Mouse (Mus musculus): Measurements from ENCODE around the gene Ctsh. TPM values are rescaled to one million over a fixed set of nuclear protein-coding genes. Genes with fewer than 3 reads are reported as not detected.
"Not testable (repeated sequence)": the region's sequence is repeated elsewhere in the genome, so short reads cannot be mapped to it uniquely, and the experiment has no call there.

The Ctsh gene
- polyA plus RNA-seq, 1 experiment from 2014 or later: 6.6 TPM

DNA sequence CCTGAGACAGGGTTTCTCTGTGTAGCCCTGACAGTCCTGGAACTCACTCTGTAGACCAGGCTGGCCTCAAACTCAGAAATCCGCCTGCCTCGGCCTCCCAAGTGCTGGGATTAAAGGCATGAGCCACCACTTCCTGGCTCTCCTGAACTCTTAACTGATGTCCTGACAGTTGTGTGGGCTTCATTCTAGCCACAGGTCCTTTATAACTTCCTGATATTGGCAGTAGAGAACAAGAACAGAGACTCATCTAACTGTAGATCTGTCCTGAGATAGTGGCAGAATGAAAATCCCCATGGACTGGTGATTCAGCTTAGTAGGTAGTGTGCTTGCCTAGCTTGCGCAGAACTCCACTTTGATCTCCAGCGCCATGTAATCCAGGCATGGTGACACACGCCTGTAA, 7.0 kb downstream of the Ctsh start:
- not testable (repeated sequence) for H3K36me3 ChIP-seq (ENCODE audit: control insufficient read depth, insufficient read depth, low read length); H3K27me3 ChIP-seq (ENCODE audit: control insufficient read depth, insufficient read depth, low read length); H3K9me3 ChIP-seq (ENCODE audit: control insufficient read depth, low read length); DNase-seq (ENCODE audit: low spot score); H3K9ac ChIP-seq (ENCODE audit: low read length); H3K4me2 ChIP-seq (ENCODE audit: low read depth, low read length, severe bottlenecking); ATAC-seq (replicated peaks; ENCODE audit: low FRiP score); H3K4me3 ChIP-seq (ENCODE audit: low read depth, low read length); H3K27ac ChIP-seq (ENCODE audit: low read depth, low read length); H3K4me1 ChIP-seq (replicated peaks; ENCODE audit: control insufficient read depth, insufficient read depth, low read length)
- WGBS: 89% methylated on average over 5 of the region's 5 CpGs

DNA sequence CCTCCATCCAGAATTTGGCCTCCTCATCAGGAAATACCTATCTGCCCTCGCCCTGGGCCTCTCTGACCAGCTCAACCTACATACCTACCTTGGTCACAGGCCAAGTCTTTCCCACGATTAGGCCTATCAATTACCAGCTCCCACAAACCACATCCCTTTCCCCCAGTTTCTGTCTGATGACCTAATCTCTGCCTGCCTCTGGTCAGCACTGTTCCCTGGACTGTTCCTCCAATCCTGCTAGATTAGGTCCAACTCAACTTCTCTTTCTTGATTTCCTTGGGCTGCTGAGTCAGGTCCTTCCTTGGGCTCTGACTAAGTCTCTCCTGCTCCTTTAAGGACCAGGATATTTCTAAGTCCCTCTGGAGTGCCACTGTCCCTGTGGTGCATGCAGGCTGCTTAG, 13.4 kb downstream of the Ctsh start:
- H3K9ac ChIP-seq (ENCODE audit: low read length): no peak overlapping the region
- 81% methylated on average over 2 of the region's 2 CpGs for WGBS
- no peak for DNase-seq (ENCODE audit: low spot score)

DNA sequence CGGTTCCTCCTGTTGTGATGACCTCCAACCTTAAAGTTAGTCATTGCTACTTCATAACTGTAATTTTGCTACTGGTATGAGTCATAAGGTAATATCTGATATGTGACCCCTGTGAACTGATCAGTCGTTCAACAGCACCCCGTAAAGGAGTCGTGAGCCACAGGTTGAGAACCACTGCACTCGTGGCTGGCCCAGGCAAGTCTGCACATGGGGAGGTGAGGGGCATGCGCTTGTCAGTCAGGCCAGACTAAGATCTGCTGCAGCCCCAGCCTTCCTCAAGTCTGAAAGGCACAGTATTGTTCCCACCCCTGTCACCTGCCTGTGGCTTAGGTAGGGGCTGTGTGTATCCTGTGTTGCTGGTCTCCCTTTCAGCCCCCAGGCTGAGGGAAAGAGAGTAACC, 14.8 kb downstream of the Ctsh start:
- Histone ChIP-seq H3K4me1 (replicated peaks; ENCODE audit: control insufficient read depth, insufficient read depth, low read length) (no peaks in the 10 kb centered on the region), H3K27me3 (ENCODE audit: control insufficient read depth, insufficient read depth, low read length) (no peaks in the 10 kb centered on the region), H3K4me2 (ENCODE audit: low read depth, low read length, severe bottlenecking) (no peak overlapping the region), H3K4me3 (ENCODE audit: low read depth, low read length) (no peak overlapping the region), H3K27ac (ENCODE audit: low read depth, low read length) (no peak overlapping the region), H3K9me3 (ENCODE audit: control insufficient read depth, low read length) (no peaks in the 10 kb centered on the region), H3K36me3 (ENCODE audit: control insufficient read depth, insufficient read depth, low read length) (no peaks in the 10 kb centered on the region), H3K9ac (ENCODE audit: low read length) (no peak overlapping the region)
- ATAC-seq (replicated peaks; ENCODE audit: low FRiP score) (no peak), DNase-seq (ENCODE audit: low spot score) (no peak)
- 84% methylated on average over 6 of the region's 6 CpGs for WGBS

More for the DNA sequence above, 13.4 kb downstream of the Ctsh start:
- no peak overlapping the region for H3K4me2 ChIP-seq (ENCODE audit: low read depth, low read length, severe bottlenecking)
- no peaks in the 10 kb centered on the region for H3K4me1 ChIP-seq (replicated peaks; ENCODE audit: control insufficient read depth, insufficient read depth, low read length)
- ATAC-seq (replicated peaks; ENCODE audit: low FRiP score): no peak
- no peak overlapping the region for H3K27ac ChIP-seq (ENCODE audit: low read depth, low read length)
- H3K36me3 ChIP-seq (ENCODE audit: control insufficient read depth, insufficient read depth, low read length): no peaks in the 10 kb centered on the region
- H3K9me3 ChIP-seq (ENCODE audit: control insufficient read depth, low read length): no peaks in the 10 kb centered on the region
- no peaks in the 10 kb centered on the region for H3K27me3 ChIP-seq (ENCODE audit: control insufficient read depth, insufficient read depth, low read length)
- no peak overlapping the region for H3K4me3 ChIP-seq (ENCODE audit: low read depth, low read length)

GRCm38 (mm10) chr9:90069485-90069884, 15.5 kb downstream of the Ctsh start:
- Histone ChIP-seq H3K4me2 (ENCODE audit: low read depth, low read length, severe bottlenecking) (no peak overlapping the region), H3K27ac (ENCODE audit: low read depth, low read length) (no peak overlapping the region), H3K4me3 (ENCODE audit: low read depth, low read length) (no peak overlapping the region), H3K9me3 (ENCODE audit: control insufficient read depth, low read length) (no peaks in the 10 kb centered on the region), H3K9ac (ENCODE audit: low read length) (no peak overlapping the region), H3K4me1 (replicated peaks; ENCODE audit: control insufficient read depth, insufficient read depth, low read length) (no peaks in the 10 kb centered on the region), H3K27me3 (ENCODE audit: control insufficient read depth, insufficient read depth, low read length) (no peaks in the 10 kb centered on the region), H3K36me3 (ENCODE audit: control insufficient read depth, insufficient read depth, low read length) (no peaks in the 10 kb centered on the region)
- WGBS: 81% methylated on average over 7 of the region's 7 CpGs
- no peak for DNase-seq (ENCODE audit: low spot score)
- ATAC-seq (replicated peaks; ENCODE audit: low FRiP score): no peak

GRCm38 (mm10) chr9:90070174-90070573, 16.2 kb downstream of the Ctsh start:
- 83% methylated on average over 7 of the region's 7 CpGs for WGBS
- H3K9ac ChIP-seq (ENCODE audit: low read length): no peak overlapping the region

GRCm38 (mm10) chr9:90075336-90075735, 21.4 kb downstream of the Ctsh start:
- no peaks in the 10 kb centered on the region for H3K36me3 ChIP-seq (ENCODE audit: control insufficient read depth, insufficient read depth, low read length)
- ATAC-seq (replicated peaks; ENCODE audit: low FRiP score) (no peak), DNase-seq (ENCODE audit: low spot score) (no peak)
- WGBS: 86% methylated on average over 4 of the region's 4 CpGs
- no peak overlapping the region for H3K4me2 ChIP-seq (ENCODE audit: low read depth, low read length, severe bottlenecking)
- no peak overlapping the region for H3K4me3 ChIP-seq (ENCODE audit: low read depth, low read length)
- H3K4me1 ChIP-seq (replicated peaks; ENCODE audit: control insufficient read depth, insufficient read depth, low read length): no peaks in the 10 kb centered on the region
- no peak overlapping the region for H3K9ac ChIP-seq (ENCODE audit: low read length)
- H3K9me3 ChIP-seq (ENCODE audit: control insufficient read depth, low read length): no peaks in the 10 kb centered on the region
- H3K27ac ChIP-seq (ENCODE audit: low read depth, low read length): no peak overlapping the region
- no peaks in the 10 kb centered on the region for H3K27me3 ChIP-seq (ENCODE audit: control insufficient read depth, insufficient read depth, low read length)

More at GRCm38 (mm10) chr9:90070174-90070573, 16.2 kb downstream of the Ctsh start:
- Histone ChIP-seq H3K4me1 (replicated peaks; ENCODE audit: control insufficient read depth, insufficient read depth, low read length) (no peaks in the 10 kb centered on the region), H3K27me3 (ENCODE audit: control insufficient read depth, insufficient read depth, low read length) (no peaks in the 10 kb centered on the region), H3K4me3 (ENCODE audit: low read depth, low read length) (no peak overlapping the region), H3K4me2 (ENCODE audit: low read depth, low read length, severe bottlenecking) (no peak overlapping the region), H3K9me3 (ENCODE audit: control insufficient read depth, low read length) (no peaks in the 10 kb centered on the region), H3K27ac (ENCODE audit: low read depth, low read length) (no peak overlapping the region), H3K36me3 (ENCODE audit: control insufficient read depth, insufficient read depth, low read length) (no peaks in the 10 kb centered on the region)
- DNase-seq (ENCODE audit: low spot score): no peak
- ATAC-seq (replicated peaks; ENCODE audit: low FRiP score): no peak

GRCm38 (mm10) chr9:90076131-90076530, 22.2 kb downstream of the Ctsh start:
- Histone ChIP-seq H3K36me3 (ENCODE audit: control insufficient read depth, insufficient read depth, low read length) (no peaks in the 10 kb centered on the region), H3K27ac (ENCODE audit: low read depth, low read length) (no peak overlapping the region), H3K4me1 (replicated peaks; ENCODE audit: control insufficient read depth, insufficient read depth, low read length) (no peaks in the 10 kb centered on the region), H3K27me3 (ENCODE audit: control insufficient read depth, insufficient read depth, low read length) (no peaks in the 10 kb centered on the region), H3K4me2 (ENCODE audit: low read depth, low read length, severe bottlenecking) (no peak overlapping the region), H3K4me3 (ENCODE audit: low read depth, low read length) (no peak overlapping the region), H3K9me3 (ENCODE audit: control insufficient read depth, low read length) (no peaks in the 10 kb centered on the region), H3K9ac (ENCODE audit: low read length) (no peak overlapping the region)
- WGBS: 93% methylated on average over 5 of the region's 5 CpGs
- no peak for DNase-seq (ENCODE audit: low spot score)
- ATAC-seq (replicated peaks; ENCODE audit: low FRiP score): no peak

GRCm38 (mm10) chr9:90076849-90077461, 23.0 kb downstream of the Ctsh start:
- Histone ChIP-seq H3K9ac (ENCODE audit: low read length) (no peak overlapping the region), H3K27ac (ENCODE audit: low read depth, low read length) (no peak overlapping the region), H3K4me3 (ENCODE audit: low read depth, low read length) (no peak overlapping the region), H3K36me3 (ENCODE audit: control insufficient read depth, insufficient read depth, low read length) (no peaks in the 10 kb centered on the region), H3K9me3 (ENCODE audit: control insufficient read depth, low read length) (no peaks in the 10 kb centered on the region), H3K27me3 (ENCODE audit: control insufficient read depth, insufficient read depth, low read length) (no peaks in the 10 kb centered on the region), H3K4me1 (replicated peaks; ENCODE audit: control insufficient read depth, insufficient read depth, low read length) (no peaks in the 10 kb centered on the region), H3K4me2 (ENCODE audit: low read depth, low read length, severe bottlenecking) (no peak overlapping the region)
- ATAC-seq (replicated peaks; ENCODE audit: low FRiP score): peak; percentile 50; the same call in 1 of the 2 replicates
- 58% methylated on average over 8 of the region's 8 CpGs for WGBS
- DNase-seq (ENCODE audit: low spot score): peak; percentile 73

DNA sequence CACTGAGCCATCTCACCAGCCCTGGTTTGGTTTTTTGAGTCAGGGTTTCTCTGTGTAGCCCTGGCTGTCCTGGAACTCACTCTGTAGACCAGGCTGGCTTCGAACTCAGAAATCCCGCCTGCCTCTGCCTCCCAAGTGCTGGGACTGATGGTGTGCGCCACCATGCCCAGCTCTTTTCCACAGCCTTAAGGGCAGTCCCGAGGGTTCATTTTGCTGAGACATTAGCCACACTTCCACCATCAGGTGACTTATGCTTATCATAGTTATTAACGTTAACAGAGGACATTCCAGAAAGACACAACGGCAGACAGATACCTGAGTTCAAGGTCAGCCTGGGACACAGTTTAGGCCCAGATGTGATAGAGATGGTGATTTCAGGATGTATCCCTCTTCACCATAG, 28.0 kb downstream of the Ctsh start:
- not testable (repeated sequence) for H3K9ac ChIP-seq (ENCODE audit: low read length); H3K27ac ChIP-seq (ENCODE audit: low read depth, low read length); ATAC-seq (replicated peaks; ENCODE audit: low FRiP score); H3K9me3 ChIP-seq (ENCODE audit: control insufficient read depth, low read length); H3K27me3 ChIP-seq (ENCODE audit: control insufficient read depth, insufficient read depth, low read length); H3K4me1 ChIP-seq (replicated peaks; ENCODE audit: control insufficient read depth, insufficient read depth, low read length); H3K36me3 ChIP-seq (ENCODE audit: control insufficient read depth, insufficient read depth, low read length); H3K4me3 ChIP-seq (ENCODE audit: low read depth, low read length); H3K4me2 ChIP-seq (ENCODE audit: low read depth, low read length, severe bottlenecking); DNase-seq (ENCODE audit: low spot score)
- 93% methylated on average over 6 of the region's 6 CpGs for WGBS
